Mouse (Mus musculus) testis, adult 2 months (tissue): ENCODE results near the gene Gzf1.

ENCODE experiments used
- CTCF ChIP-seq: fragments of 200-500 bp; IDR thresholded peaks from 2 replicates; pipeline ENCODE4 v1.5.1; 2012; ENCODE audit warnings: low read depth, mild to moderate bottlenecking, inconsistent platforms, low read length, moderate library complexity; ENCODE audit not compliant: control insufficient read depth, insufficient read depth, insufficient replicate concordance
- POLR2A ChIP-seq: fragments of 200-500 bp; IDR thresholded peaks from 2 replicates; pipeline ENCODE4 v1.6.1; 2012; ENCODE audit warnings: low read depth, mild to moderate bottlenecking, inconsistent platforms, low read length, moderate library complexity; ENCODE audit not compliant: control insufficient read depth

DNA sequence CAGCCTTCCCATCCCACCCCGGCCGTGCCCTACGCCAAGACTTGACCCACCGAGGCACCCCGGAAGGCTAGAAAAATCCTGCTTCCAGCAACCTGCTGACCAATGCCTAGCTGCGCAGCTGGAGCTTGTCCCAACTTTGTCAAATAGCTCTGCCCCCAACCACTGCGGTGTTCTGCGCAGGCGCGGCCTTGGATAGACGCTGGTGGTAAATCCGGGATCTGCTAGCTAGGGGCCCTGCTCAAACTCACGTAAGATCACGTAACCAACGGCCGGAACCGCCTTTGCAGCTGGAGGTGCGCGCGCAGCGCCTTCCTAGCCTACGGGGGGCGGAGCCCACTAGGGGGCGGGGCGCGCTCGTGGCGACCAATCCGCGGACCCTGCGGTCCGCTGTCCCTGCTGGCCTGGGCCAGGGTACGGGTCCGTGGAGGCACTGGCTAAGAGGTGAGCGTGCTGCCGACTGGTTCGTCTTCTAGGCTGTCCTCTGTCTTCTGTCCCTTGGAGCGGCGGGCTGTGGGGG, at the start of gene Gzf1:
- TF ChIP-seq POLR2A (peak; percentile 94), CTCF (peak; percentile 10; the same call in 1 of the 2 replicates)
